Mouse (Mus musculus): ENCODE results near the gene Sorl1.

DNA sequence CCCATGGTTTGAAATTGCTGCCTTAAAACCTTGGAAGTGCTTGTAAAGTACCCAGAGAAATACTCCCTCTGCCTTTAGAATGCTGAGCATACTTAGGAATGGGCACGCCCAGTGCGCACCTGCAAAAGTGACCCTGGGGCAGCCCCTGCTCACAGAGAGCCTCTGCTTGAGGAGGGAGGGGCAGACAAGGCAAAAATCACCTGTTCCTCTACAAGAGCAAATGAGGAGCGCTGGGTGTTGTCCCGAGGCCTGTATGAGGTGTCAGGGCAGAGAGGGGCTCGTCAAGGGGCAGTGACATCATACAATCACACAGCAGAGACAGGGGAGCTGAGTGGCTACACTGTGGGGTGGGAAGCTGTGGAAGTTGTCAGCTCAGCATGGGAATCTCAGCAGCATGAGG, 143.3 kb downstream of the Sorl1 start:
- TF ChIP-seq CTCF (IDR thresholded peaks at IDR 0.05; ENCODE audit: control insufficient read depth, insufficient read depth, low read length) = no peak
- no peak for TF ChIP-seq POLR2A (IDR thresholded peaks at IDR 0.05; ENCODE audit: borderline replicate concordance, control insufficient read depth, low read depth, low read length)

All from bone marrow, adult 2 months (tissue).